Mouse (Mus musculus) c-Kit-positive CD71-positive TER-119-negative erythroid progenitor cells, embryonic 14.5 days (primary cell): ENCODE measurements around the gene Phf23.
"Not testable (repeated sequence)": the region's sequence is repeated elsewhere in the genome, so short reads cannot be mapped to it uniquely, and the experiment has no call there.

Source experiments
- DNase-seq: peaks from one replicate; pipeline ENCODE4 v3.0.0-alpha.2; 2013; ENCODE audit warnings: low read depth

Phf23 gene

GRCm38 (mm10) chr11:70000396-70000898 lies 4.9 kb downstream of the Phf23 start, which contains the start of gene Dvl2:
Gene Dvl2 (plus strand): TSS chr11:70000595.
- DNase-seq: peak; percentile 91

GRCm38 (mm10) chr11:70001159-70001558 lies 5.6 kb downstream of the Phf23 start:
- no peak for DNase-seq

GRCm38 (mm10) chr11:70001865-70002264 lies 6.3 kb downstream of the Phf23 start:
- peak; percentile 72 for DNase-seq

- no peak for DNase-seq
These were observed 6.9 kb downstream of the Phf23 start for GRCm38 (mm10) chr11:70002471-70002870.

DNA sequence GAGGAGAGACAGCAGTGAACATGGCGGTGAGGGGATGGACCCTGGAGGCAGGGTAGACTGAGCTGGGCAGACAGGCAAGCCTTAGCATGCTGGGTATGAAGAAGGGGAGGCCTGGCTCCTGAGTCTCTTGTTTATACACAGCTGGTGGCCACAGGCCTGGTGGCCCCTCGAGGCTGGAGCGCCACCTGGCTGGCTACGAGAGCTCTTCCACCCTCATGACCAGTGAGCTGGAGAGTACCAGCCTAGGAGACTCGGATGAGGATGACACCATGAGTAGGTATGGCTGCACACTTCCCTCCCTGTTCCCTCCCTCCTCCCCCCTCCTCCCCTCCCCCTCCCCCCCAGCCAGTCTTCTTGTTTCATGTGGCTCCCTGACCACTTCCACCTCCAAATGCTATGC lies 9.9 kb downstream of the Phf23 start:
- DNase-seq: no peak

DNA sequence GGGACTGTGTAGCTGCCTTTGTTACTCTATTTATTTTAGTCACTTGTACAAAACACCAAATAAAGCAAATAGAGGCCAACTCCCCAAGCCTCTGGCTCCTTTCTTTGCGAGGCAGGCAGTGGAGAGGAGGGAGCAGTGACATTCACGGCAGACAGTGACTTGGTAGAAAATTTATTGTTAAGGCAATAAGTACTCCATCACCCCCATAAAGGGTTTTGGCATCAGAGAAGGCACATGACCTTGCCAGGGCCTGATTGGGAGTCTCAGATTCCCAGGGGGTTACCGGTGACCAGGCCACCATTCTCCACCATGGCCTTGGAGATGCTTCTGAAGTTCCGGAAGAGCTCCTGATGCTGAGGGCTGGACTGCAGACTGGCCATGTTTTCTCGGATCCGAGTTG lies 14.5 kb downstream of the Phf23 start:
- DNase-seq: no peak

GRCm38 (mm10) chr11:70010548-70010947 lies 15.0 kb downstream of the Phf23 start:
- no peak for DNase-seq

DNA sequence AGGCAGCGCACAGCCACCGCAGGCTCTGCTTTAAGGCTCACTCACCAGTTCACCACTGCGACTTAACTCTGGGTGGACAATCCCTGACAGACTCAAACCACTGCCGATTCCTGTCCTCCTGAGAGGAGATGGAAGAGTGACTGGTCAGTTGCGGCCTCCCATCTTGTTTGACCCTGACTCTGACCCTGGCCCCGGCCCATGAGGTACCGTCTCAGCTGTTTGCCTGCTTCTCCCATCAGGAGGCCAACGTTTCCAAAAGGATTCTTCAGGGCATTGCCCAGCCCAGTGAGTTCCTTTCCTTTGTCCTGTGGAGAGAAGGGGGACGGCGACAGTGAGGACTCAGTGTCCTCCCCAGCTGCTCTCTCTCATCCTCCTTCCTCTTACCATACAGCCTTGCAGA lies 15.4 kb downstream of the Phf23 start:
- DNase-seq: no peak

GRCm38 (mm10) chr11:70012931-70013330 lies 17.4 kb downstream of the Phf23 start:
- no peak for DNase-seq

DNA sequence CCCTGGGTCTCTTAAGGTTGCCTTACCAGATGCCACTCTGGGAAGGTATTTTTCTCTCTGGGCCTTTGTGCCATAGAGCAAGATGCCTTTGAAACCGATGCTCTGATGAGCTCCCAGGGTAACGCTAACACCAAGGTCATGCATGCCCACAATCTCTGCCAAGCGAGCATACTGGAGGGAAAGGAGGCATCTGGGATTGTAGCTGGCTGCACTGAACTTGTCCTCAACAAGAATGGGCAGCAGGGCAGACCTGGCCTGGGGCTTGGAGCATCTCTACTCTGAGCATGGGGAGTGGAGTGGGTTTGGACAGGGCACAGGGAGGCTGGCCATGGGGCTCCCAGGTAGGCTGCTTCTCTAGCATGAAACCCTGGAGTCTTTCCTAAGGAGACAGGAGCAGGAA lies 17.8 kb downstream of the Phf23 start:
- no peak for DNase-seq

DNA sequence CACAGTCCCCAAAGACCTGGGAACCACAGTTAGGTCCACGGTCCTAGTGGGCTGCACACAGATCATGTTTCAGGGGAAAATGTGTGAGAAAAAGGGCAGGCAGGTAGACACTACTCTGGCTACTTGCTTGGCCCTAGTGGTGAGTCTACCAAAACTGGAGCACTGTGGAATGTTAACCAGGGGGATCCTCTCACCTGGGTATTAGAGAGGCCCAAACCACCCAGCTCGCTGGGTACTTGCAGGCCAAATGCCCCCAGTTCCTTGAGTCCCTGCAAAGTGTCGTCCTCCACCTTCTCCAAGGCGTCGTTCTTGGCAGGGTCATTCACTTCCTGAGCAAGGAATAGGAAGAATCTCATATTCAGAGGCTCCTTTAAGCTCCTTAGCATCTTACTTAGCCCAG lies 18.5 kb downstream of the Phf23 start:
- DNase-seq: no peak

- DNase-seq: peak; percentile 86
These were observed 19.4 kb downstream of the Phf23 start, which contains the start of gene Acadvl for GRCm38 (mm10) chr11:70014880-70015558. Gene Acadvl (minus strand): TSS chr11:70015411.

- no peak for DNase-seq
These were observed 20.1 kb downstream of the Phf23 start for GRCm38 (mm10) chr11:70015677-70016076.

GRCm38 (mm10) chr11:70016177-70016576 lies 20.6 kb downstream of the Phf23 start:
- DNase-seq: not testable (repeated sequence)

- DNase-seq: no peak
These were observed 21.1 kb downstream of the Phf23 start, which contains the start of gene Dlg4 for GRCm38 (mm10) chr11:70016669-70017068. Gene Dlg4 (plus strand): TSS chr11:70016942.

GRCm38 (mm10) chr11:70017199-70017767 lies 21.7 kb downstream of the Phf23 start:
- no peak for DNase-seq

DNA sequence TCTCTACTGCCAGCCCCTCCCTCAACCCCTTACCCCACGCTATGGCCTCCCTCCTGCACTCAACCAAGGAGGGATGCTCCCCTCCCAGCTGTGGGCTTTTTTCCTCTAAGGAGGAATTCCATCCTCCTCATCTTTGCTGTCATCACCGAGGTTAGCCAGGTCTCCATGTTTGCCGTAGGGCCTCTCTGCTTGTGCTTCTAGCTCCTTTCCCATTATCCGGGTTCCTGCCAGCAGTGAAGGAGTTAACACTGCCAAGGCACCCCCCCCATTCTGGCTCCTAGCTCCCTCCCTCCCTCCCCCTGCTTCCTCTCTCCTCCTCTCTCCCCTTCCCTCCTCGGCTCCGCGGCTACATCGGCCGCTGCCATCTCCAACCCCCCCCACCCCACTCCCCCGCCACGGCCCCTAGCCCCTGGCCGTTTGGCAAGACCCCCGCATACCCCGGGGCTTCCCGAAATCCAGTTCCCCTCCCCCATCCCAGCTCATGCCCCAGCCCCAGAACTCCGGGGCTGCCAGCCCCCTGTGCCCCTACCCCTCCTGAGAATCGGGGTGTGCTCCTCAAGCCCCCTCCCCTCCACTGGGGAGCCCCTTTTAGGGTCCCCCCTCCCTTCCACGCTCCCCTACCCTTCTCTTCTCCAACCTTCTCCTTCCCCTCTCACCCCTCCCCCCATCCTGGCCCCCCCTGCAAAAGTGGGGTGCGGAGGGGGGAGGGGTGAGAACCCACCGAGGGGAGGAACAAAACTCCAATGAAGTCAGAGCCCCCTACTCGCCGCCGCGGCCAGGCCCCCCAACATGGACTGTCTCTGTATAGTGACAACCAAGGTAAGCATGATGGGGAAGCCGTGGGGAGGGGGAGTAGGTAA lies 22.8 kb downstream of the Phf23 start:
- no peak for DNase-seq

GRCm38 (mm10) chr11:70019495-70020021 lies 24.0 kb downstream of the Phf23 start:
- DNase-seq: no peak

- no peak for DNase-seq
These were observed 24.6 kb downstream of the Phf23 start for GRCm38 (mm10) chr11:70020022-70020631.

DNA sequence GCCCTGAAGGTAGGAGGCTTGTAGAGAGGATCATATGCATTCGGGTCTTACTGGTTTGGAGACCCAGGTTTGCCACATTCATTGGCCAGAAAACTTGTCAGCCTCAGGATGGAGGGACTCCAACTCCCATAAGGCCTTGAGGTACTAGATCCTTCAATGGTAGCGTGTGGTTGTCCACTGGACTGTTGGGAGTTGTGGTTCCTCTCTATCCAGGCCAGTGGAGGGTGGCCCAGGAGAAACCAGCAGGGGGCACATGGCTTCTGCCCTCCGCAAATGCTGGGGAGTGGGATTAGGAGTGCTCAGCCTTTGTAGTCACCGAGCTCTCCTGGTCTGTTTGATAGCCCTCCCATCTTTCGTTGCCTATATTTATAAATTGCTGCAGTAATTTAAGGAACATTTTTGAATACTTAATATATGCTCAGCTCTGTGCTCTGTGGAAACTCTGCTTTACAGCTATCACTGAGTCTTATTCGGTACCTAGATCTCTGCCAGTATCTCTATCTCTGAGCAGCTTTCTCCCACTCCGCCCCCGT lies 25.2 kb downstream of the Phf23 start:
- DNase-seq: peak; percentile 63

- DNase-seq: peak; percentile 97
These were observed 25.9 kb downstream of the Phf23 start for GRCm38 (mm10) chr11:70021264-70022132.
